Mouse (Mus musculus) liver, postnatal 0 days (tissue): ENCODE data around the gene Ybx3. TPM values are rescaled to one million over a fixed set of nuclear protein-coding genes. Genes with fewer than 3 reads are reported as not detected.
A peak's percentile ranks its signal among the peaks of the same experiment; 100 is the strongest.

ENCODE experiments used
- ATAC-seq: fragments of 200-750 bp; cut with Nextera tagmentation; 2 replicates; pipeline ENCODE4 v1.8.0; 2017; ENCODE audit warnings: mild to moderate bottlenecking, moderate library complexity
- DNase-seq: peaks from one replicate; pipeline ENCODE4 v3.0.0-alpha.2; 2016
- H3K27ac ChIP-seq: fragments of 300-500 bp; sonication (generic); 2 replicates; pipeline ENCODE4 v1.5.1; 2014; ENCODE audit warnings: antibody characterized with exemption, moderate library complexity, mild to moderate bottlenecking, low read depth
- H3K27me3 ChIP-seq: fragments of 300-500 bp; sonication (generic); 2 replicates; pipeline ENCODE4 v1.6.1; 2014; ENCODE audit warnings: low read length, control low read depth, mixed read lengths; ENCODE audit not compliant: insufficient read depth
- H3K36me3 ChIP-seq: fragments of 300-500 bp; sonication (generic); replicated peaks from 2 replicates; pipeline ENCODE4 v1.6.1; 2014; ENCODE audit warnings: mild to moderate bottlenecking, control low read depth, low read length, moderate library complexity, mixed read lengths; ENCODE audit not compliant: insufficient read depth
- H3K4me1 ChIP-seq: fragments of 300-500 bp; sonication (generic); 2 replicates; pipeline ENCODE4 v1.6.1; 2014; ENCODE audit warnings: antibody characterized with exemption, mild to moderate bottlenecking, control low read depth; ENCODE audit not compliant: insufficient read depth
- H3K4me2 ChIP-seq: fragments of 300-500 bp; sonication (generic); 2 replicates; pipeline ENCODE4 v1.6.1; 2014; ENCODE audit warnings: low read depth, mild to moderate bottlenecking, low read length, moderate library complexity, mixed read lengths
- H3K4me3 ChIP-seq: fragments of 300-500 bp; sonication (generic); 2 replicates; pipeline ENCODE4 v1.5.1; 2014; ENCODE audit warnings: low read depth, low read length
- H3K9ac ChIP-seq: fragments of 300-500 bp; sonication (generic); replicated peaks from 2 replicates; pipeline ENCODE4 v1.6.1; 2014; ENCODE audit warnings: mild to moderate bottlenecking, moderate library complexity
- H3K9me3 ChIP-seq: fragments of 300-500 bp; sonication (generic); 2 replicates; pipeline ENCODE4 v1.6.1; 2016; ENCODE audit warnings: mild to moderate bottlenecking, control low read depth, low read length, mixed read lengths
- CTCF ChIP-seq: sonication (generic); IDR thresholded peaks from 2 replicates; pipeline ENCODE4 v1.5.1; 2016; ENCODE audit warnings: antibody characterized with exemption, low read depth
- EP300 ChIP-seq: IDR thresholded peaks from 2 replicates; pipeline ENCODE4 v1.6.1; 2016; ENCODE audit warnings: antibody characterized with exemption, low read depth, mild to moderate bottlenecking
- WGBS: fragments of 180-500 bp; shearing (Covaris S2); extraction: QIAGEN DNeasy Blood & Tissue Kit; methylation state at CpG from one replicate; pipeline ENCODE4 v1.1.7; 2014; ENCODE audit not compliant: insufficient replicate concordance; 5-methylcytosine and 5-hydroxymethylcytosine counted together
- polyA plus RNA-seq: library from polyadenylated mRNA; unstranded; fragments of >200 nt; fragmentation: Nextera tagmentation; extraction: Ambion mirVana; gene quantifications from 2 replicates; pipeline ENCODE4 v1.2.1, GENCODE M21; 2015

Gene Ybx3
- polyA plus RNA-seq, 1 experiment from 2014 or later: 38.9 TPM

DNA sequence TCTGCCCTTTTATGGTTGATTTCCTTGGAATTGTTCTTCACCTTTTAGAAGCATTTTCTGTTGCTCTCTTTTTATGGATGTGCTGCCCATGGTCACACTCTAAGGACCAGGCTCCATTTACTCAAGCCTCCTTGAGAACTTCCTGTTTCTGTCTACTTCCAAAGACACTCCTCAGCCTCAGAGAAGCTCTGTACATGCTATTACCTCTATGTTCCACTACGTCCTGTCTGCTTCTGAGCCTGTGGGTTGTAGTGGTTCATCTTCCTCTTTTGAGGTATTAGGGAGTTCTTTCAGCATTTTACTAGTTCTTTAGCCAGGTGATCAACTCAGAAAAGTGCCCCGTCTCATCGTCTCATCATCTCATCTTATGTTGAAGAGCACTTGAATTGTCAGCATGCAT, 31.3 kb upstream of the Ybx3 start:
- Histone ChIP-seq H3K9me3 (no peaks in the 10 kb centered on the region), H3K4me3 (no peak overlapping the region), H3K9ac (no peak overlapping the region), H3K36me3 (no peaks in the 10 kb centered on the region), H3K27ac (no peak overlapping the region), H3K4me1 (no peaks in the 10 kb centered on the region), H3K4me2 (no peak overlapping the region), H3K27me3 (no peaks in the 10 kb centered on the region)
- TF ChIP-seq EP300: no peak
- TF ChIP-seq CTCF: no peak
- 59% methylated on average over 3 of the region's 3 CpGs for WGBS
- no peak for ATAC-seq
- DNase-seq: no peak

DNA sequence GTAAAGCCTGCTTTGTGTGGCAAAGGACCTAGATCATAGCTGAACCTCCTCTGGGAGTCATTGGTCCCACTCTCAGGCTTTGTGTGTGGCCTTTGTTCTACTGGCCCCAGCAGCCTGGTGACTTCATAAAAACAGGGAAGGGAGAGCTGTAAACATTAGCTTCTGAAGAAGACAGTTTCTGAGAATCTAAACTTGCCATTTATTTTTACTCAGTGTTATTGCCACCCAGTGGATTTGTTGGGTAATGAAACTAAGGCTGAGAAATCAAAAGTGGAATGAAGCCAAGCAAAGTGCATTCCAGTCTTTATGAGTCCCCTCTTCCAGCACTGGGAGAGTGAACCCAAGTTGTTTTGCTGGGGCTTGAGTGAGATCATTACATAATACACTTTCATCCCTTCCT, 30.5 kb upstream of the Ybx3 start:
- H3K9me3 ChIP-seq: no peaks in the 10 kb centered on the region
- H3K27ac ChIP-seq: no peak overlapping the region
- H3K4me3 ChIP-seq: no peak overlapping the region
- H3K27me3 ChIP-seq: no peaks in the 10 kb centered on the region
- H3K4me1 ChIP-seq: no peaks in the 10 kb centered on the region
- H3K4me2 ChIP-seq: no peak overlapping the region
- TF ChIP-seq EP300 (0 out of 2 replicates have a peak, but pooled peaks have one; percentile 17), CTCF (peak; percentile 67)
- no peaks in the 10 kb centered on the region for H3K36me3 ChIP-seq
- ATAC-seq: peak; percentile 65
- no peak overlapping the region for H3K9ac ChIP-seq
- DNase-seq: no peak

DNA sequence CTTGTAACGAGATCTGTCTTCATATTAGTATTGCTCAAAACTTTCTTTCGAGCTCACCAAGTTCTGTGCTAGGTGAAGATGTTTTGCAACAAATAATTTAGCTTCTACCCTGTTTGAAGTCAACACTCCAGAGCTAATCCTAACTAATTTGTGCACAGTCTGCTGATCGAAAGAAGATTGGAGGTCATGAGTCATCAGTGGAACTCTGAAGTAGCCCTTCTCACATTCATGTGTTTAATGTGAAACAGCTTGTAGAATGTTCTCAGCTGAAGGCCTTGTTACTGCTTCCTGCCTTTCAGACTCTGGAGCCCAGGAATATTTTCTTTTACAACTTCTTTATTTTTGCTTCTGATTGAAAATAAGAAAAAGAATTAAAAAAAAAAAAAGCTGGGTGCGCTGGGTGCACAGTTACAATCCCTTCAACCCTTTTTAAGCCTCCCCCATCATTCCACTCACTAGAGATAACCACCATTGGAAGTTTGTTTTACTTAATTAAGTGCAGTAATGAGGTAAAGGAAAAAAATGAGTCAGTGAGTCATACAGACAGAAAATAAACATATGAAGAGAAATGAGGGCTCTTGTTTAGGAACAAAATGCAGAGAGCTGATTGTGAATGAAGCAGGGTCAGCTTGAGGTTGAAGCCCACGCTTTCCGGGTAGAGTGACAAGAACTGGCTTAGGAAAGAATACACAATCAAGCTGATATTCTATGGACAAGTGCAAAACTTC, 23.0 kb upstream of the Ybx3 start:
- H3K27ac ChIP-seq: no peak overlapping the region
- no peak overlapping the region for H3K9ac ChIP-seq
- H3K27me3 ChIP-seq: no peaks in the 10 kb centered on the region
- no peaks in the 10 kb centered on the region for H3K9me3 ChIP-seq
- H3K4me2 ChIP-seq: no peak overlapping the region
- ATAC-seq (no peak), DNase-seq (no peak)
- 71% methylated on average over 6 of the region's 6 CpGs for WGBS
- no peaks in the 10 kb centered on the region for H3K36me3 ChIP-seq
- H3K4me1 ChIP-seq: no peaks in the 10 kb centered on the region
- H3K4me3 ChIP-seq: no peak overlapping the region
- TF ChIP-seq CTCF (no peak), EP300 (no peak)

DNA sequence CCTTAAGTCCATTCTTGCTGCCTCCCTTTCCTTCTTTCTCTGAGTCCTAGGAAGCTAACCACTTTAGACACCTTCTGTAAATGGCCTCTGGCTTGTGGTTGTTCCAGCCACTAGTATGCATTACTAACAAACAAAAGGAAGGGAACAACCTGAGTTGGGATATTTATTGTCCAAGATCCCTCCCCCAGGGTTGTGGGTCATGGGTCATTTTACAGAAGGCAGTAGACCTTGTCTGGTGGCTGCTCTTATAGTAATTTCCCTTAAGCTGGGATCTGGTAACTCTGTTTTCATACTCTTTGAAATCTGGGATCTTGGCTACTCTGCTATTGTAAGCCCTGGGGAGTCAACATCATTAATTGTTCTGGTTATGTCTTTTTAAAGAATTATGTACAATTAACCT, 18.7 kb upstream of the Ybx3 start:
- no peak overlapping the region for H3K9ac ChIP-seq
- DNase-seq (no peak), ATAC-seq (no peak)
- no peaks in the 10 kb centered on the region for H3K4me1 ChIP-seq
- no peaks in the 10 kb centered on the region for H3K9me3 ChIP-seq
- no peak for TF ChIP-seq CTCF
- no peak for TF ChIP-seq EP300
- H3K4me2 ChIP-seq: no peak overlapping the region
- no peak overlapping the region for H3K4me3 ChIP-seq
- H3K36me3 ChIP-seq: no peaks in the 10 kb centered on the region
- no peaks in the 10 kb centered on the region for H3K27me3 ChIP-seq
- no peak overlapping the region for H3K27ac ChIP-seq

DNA sequence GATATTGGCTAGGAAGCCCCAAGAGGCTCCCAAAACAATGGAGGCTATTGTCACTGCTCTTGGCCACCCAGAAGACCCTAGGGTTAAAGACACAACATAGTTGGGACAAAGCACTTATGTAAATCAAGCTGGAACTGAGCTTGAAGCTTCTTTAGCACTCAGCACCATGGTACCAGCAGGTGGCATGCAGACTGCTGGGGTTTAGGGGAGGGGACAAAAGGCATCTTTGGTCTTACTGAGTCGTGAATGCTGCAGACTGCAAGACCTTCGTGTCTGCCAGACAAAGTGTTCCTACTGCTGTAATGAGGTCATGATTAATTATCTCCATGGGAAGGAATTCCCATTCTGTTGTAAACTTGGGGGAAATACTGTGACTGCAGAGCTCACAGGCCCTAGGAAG, 17.6 kb upstream of the Ybx3 start:
- H3K4me1 ChIP-seq: no peaks in the 10 kb centered on the region
- no peak overlapping the region for H3K4me3 ChIP-seq
- no peak overlapping the region for H3K27ac ChIP-seq
- H3K36me3 ChIP-seq: no peaks in the 10 kb centered on the region
- WGBS: 19% methylated on average over 2 of the region's 2 CpGs
- H3K27me3 ChIP-seq: no peaks in the 10 kb centered on the region
- H3K9ac ChIP-seq: no peak overlapping the region
- TF ChIP-seq EP300 (no peak), CTCF (no peak)
- DNase-seq (no peak), ATAC-seq (no peak)
- H3K4me2 ChIP-seq: no peak overlapping the region
- no peaks in the 10 kb centered on the region for H3K9me3 ChIP-seq

DNA sequence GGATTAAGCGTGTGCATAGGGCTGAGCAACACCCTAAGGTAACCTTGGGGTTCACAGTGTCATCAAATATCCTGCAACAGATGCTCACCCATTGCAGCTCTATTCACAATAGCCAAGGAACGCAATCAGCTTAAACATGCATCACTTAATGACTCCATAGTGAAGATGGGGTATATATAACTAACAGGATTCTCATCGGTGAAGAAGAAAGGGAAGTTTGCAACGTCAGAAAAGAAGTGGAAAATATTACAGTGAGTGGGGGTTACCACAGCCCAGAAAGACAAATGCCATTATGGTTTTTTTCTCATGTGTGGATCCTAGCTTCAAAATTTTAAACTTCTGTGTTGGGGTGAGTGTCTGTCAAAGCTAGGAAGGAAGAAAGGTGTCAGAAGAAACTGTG, 16.9 kb upstream of the Ybx3 start:
- Histone ChIP-seq H3K9me3 (no peaks in the 10 kb centered on the region), H3K9ac (no peak overlapping the region), H3K4me2 (no peak overlapping the region), H3K27me3 (no peaks in the 10 kb centered on the region), H3K27ac (no peak overlapping the region), H3K36me3 (no peaks in the 10 kb centered on the region), H3K4me3 (no peak overlapping the region), H3K4me1 (no peaks in the 10 kb centered on the region)
- ATAC-seq: no peak
- no peak for DNase-seq
- TF ChIP-seq CTCF (no peak), EP300 (no peak)
- WGBS: 61% methylated on average over 4 of the region's 4 CpGs

DNA sequence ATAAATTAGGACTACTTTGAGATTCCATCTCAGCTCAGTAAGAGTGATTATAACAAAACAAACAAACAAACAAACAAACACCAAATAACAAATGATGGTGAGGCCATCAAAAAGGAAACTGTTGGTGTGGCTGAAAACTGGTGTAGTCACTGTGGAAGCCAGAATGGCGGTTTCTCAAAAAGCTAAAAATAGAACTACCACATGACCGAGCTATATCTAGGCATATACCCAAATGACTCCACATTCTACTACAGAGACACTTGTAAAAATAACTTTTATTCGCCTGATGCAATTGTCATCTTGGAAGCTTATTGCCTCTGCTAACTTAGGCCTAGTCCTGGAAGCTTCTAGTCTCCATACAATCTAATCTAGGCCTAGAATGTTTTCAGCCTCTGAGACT, 16.0 kb upstream of the Ybx3 start:
- H3K4me2 ChIP-seq: no peak overlapping the region
- no peak overlapping the region for H3K27ac ChIP-seq
- WGBS: 43% methylated on average over 3 of the region's 3 CpGs
- DNase-seq (no peak), ATAC-seq (no peak)
- TF ChIP-seq EP300: no peak
- no peaks in the 10 kb centered on the region for H3K27me3 ChIP-seq
- H3K9me3 ChIP-seq: no peaks in the 10 kb centered on the region
- H3K9ac ChIP-seq: no peak overlapping the region
- H3K4me1 ChIP-seq: no peaks in the 10 kb centered on the region
- H3K4me3 ChIP-seq: no peak overlapping the region
- H3K36me3 ChIP-seq: no peaks in the 10 kb centered on the region
